Mouse (Mus musculus) bone marrow, adult 2 months (tissue): ENCODE data around the gene Tssk4.

Source experiments
- CTCF ChIP-seq: fragments of 200-500 bp; IDR thresholded peaks from 2 replicates; pipeline ENCODE4 v1.5.1; 2011; ENCODE audit warnings: low read length, control low read depth; ENCODE audit not compliant: control insufficient read depth, insufficient read depth
- POLR2A ChIP-seq: fragments of 200-500 bp; IDR thresholded peaks from 2 replicates; pipeline ENCODE4 v1.6.1; 2011; ENCODE audit warnings: low read depth, mild to moderate bottlenecking, control low read depth, low read length, borderline replicate concordance; ENCODE audit not compliant: control insufficient read depth

DNA sequence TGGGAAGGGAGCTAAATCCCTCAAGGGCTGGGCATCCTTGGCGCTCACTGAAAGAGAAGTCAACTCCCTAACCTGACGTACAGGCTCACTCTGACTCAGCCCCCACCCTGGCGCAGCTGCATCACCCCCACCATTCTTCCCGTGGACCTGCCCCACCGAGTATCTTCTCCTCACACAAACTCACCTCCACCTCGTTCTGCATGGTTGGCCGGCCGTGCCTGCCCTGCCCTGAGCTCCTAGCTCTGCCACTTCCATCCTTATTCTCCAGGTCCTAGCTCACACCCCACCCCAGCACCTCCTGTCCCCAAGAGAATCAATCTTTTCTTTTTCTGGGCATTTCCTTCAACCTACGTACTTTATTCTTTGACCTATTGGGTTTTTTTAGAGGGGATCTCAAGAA is 51.1 kb downstream of the Tssk4 start:
- no peak for TF ChIP-seq POLR2A
- no peak for TF ChIP-seq CTCF
